In genomic region chr19:6485059-6485630, GRCm38 (mm10) we compare ENCODE assay signal across 18 mouse cellular contexts. TPM values are rescaled to one million over a fixed set of nuclear protein-coding genes. Genes with fewer than 3 reads are reported as not detected.
"Had no signal": no experiment of that assay in that cellular context is flagged by ENCODE, and none has a peak within 500 bp of the region (broad histone marks: within the 10 kb centered on the region; RNA-seq: fewer than 3 reads in every experiment).

No protein-coding gene starts in this region.

- H3K27ac ChIP-seq: kidney, embryonic 15.5 days; left cerebral cortex, adult 2 months; limb, embryonic 10.5 days; liver, embryonic 15.5 days; midbrain, embryonic 12.5 days; neural tube, embryonic 13.5 days; stomach, embryonic 15.5 days had no signal

- H3K9me3 ChIP-seq: kidney, embryonic 15.5 days; limb, embryonic 10.5 days; liver, embryonic 15.5 days; midbrain, embryonic 12.5 days; neural tube, embryonic 13.5 days; stomach, embryonic 15.5 days had no signal

- H3K4me3 ChIP-seq: kidney, embryonic 15.5 days; left cerebral cortex, adult 2 months; limb, embryonic 10.5 days; liver, embryonic 15.5 days; midbrain, embryonic 12.5 days; neural tube, embryonic 13.5 days; stomach, embryonic 15.5 days had no signal

- H3K4me1 ChIP-seq: limb, embryonic 10.5 days; liver, embryonic 15.5 days; stomach, embryonic 15.5 days had no signal

- H3K9ac ChIP-seq: kidney, embryonic 15.5 days; liver, embryonic 15.5 days; lung, embryonic 14.5 days; midbrain, embryonic 12.5 days; neural tube, embryonic 13.5 days; stomach, embryonic 15.5 days had no signal

- H3K36me3 ChIP-seq: kidney, embryonic 15.5 days; limb, embryonic 10.5 days; liver, embryonic 15.5 days; stomach, embryonic 15.5 days had no signal

- H3K27me3 ChIP-seq: neural tube, embryonic 13.5 days had no signal

- H3K4me2 ChIP-seq: kidney, embryonic 15.5 days; liver, embryonic 11.5 days; liver, embryonic 15.5 days; lung, embryonic 14.5 days; midbrain, embryonic 12.5 days; neural tube, embryonic 13.5 days; stomach, embryonic 15.5 days had no signal

- ATAC-seq: midbrain, embryonic 16.5 days had no signal

- DNase-seq: kidney, postnatal 14 days; lung, postnatal 14 days; right cerebral cortex, postnatal 14 days; thymus, adult 2 months; thymus, postnatal 25 days had no signal

RNA-seq across cellular contexts. Expression of gene Slc22a12, which starts 57.7 kb away (rescaled TPM):
- total RNA-seq: megakaryocyte-erythroid progenitor cell, adult 5-6 weeks had no signal
- polyA plus RNA-seq: limb, embryonic 10.5 days; limb, embryonic 14.5 days; liver, embryonic 11.5 days; liver, embryonic 15.5 days; lung, embryonic 14.5 days; midbrain, embryonic 12.5 days; neural tube, embryonic 13.5 days; stomach, embryonic 15.5 days; urinary bladder, adult 2 months had no signal
